Mouse (Mus musculus): Measurements from ENCODE around the gene Micu2.

GRCm38 (mm10) chr14:57999402-57999734 lies 306 bp upstream of the Micu2 start:
- TF ChIP-seq CTCF (IDR thresholded peaks at IDR 0.05; ENCODE audit: extremely low read depth, insufficient read depth, low read length) (no peak), POLR2A (IDR thresholded peaks at IDR 0.05; ENCODE audit: extremely low read depth, insufficient read depth, low read length) (no peak)
